Mouse (Mus musculus): ENCODE data around the gene Krt23.

Krt23 gene

DNA sequence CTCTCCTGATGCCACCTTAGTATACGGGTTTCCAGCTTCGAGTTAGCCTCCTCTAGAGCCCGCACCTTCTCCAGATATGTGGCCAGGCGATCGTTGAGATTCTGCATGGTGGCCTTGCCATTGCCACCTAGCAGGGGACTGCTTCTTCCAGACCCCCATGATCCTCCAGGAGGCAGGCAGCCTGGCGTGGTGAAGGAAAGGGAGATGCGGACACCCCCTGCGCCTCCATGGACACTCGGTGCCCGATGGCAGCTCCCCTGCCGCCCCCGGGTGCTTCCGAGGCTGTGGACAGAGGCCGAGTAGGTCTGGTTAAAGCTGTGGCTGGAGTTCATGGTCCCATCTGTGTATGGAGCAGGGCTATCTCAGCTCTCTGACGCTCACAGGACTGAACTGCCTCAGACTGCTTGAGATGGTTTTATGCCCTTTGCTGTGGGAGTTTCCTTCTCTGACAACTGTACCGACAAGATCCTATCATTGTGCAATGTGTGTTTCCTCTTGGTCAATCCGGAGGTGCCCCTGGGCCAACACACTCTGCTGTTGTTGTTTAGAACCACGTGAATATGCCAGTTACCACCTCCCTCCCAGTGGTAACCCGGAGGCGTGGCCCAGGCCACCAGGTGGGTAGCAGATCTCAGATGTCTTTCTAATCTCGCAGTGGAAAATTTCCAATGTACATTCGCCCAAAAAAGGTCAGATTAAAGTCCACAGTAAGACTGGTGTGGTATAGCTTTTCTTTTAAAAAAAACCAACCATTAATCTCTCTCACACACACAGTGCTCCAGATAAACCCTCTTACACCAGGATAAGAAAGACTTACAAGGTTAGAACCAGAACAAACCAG, at the start of gene Krt23:
TSS of gene Krt23 (minus strand) at position 405 of the 841 bp plus-strand sequence.
- DNase-seq (ENCODE audit: low spot score in 2 of 2), result no peak

DNA sequence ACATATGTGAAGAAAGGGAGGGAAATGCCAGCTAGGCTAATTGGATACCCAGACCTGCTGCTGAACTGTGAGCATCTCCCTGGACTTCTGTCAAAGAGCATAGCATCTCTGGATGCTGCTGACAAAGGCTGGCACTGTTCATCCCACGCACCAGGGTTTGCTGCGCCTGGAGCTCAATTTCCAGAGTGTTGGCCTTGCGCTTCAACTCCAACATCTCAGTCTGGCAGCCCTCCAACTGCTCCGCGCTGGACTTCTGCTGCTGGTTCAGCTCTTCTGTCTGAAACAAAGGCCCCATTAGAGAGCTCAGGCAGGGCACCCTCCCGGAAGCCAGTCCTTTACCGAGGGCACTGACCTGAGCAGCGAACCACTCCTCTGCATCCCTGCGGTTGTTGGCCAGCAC, 46.8 kb upstream of the Krt23 start:
- peak in 1 of 2 experiments; percentile 23 for DNase-seq (ENCODE audit: low spot score in 2 of 2)

DNA sequence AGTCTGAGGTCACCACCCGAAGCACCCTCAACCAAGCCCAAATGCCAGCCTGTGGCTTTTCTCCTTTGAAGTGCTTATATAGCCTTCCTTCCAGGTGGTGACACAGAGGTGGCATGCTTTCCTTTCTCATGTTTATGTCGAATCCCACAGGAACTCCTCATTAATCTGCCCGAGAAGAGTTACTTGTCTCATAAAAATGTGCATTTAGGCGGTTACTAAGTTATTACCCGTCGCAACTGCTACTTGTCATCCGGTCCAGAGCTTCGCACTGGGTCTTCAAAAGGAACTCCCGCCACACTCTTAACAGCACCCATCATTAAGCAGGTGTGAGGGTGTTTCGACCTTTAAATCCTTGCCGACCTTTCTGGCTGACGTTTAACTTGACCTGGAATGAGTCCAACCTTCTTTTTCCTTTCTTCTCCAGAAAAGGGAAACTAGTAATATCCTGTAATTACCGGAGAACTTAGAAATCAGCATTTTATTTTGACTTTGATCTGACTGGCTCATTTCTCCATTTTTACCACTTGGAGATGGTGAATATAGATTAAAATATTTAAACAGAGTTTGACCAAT, 28.4 kb upstream of the Krt23 start, which contains the start of gene Krt39:
TSS of gene Krt39 (minus strand) at position 51 of the 573 bp plus-strand sequence.
- DNase-seq (ENCODE audit: low spot score in 2 of 2), result no peak

DNA sequence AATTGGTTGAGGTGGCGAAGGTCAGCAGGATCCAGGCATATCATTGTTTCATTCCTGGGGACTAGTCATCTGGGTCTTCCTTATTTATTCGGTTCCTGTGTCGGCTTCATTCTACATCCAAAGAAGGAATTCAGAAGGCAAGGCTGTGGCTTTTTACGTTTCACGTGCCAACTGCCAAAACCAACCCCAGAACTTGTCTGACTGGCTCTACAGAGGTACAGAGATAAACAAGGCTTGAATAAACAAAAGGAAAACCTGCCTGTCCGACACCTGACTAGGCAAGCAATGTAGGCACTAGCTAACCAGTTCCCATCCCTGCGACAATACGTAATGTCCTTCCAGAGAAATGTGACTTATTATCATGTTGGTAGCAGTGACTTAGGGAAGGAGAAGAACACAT, 21.2 kb upstream of the Krt23 start:
- no peak for DNase-seq (ENCODE audit: low spot score in 2 of 2)

DNA sequence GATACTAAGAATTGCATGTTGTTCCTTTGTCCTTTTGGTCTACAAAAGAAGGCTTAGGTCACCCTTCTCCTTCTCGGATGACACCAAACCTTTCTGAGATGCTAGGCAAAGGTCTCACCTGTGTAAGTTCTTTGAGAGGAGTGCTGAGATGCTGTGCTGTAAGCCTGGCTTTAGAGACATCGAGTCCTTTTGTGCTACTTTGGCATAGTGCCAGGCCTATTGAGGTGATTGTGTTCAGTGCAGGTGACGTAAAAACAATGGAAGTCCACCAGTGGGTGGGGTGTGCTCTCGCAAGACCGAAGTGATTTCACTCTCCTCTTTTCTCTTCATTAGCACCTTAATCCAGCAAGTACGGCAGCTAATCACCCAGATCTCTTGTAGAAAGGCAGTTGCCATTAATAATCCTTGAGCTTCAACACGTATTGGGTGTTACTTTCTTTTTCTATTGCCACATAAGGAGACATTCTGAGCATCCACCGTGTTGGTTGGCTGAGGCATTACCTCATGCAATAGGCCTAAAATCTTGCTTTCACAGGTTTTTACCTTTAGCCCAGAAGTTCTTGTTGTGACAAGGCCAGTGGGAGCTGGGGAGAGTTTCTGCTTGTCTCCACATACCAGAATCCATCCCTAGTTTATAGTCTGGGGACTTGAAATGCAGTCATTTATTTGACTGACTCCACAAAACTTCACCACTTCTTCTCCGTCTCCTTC, 7.3 kb upstream of the Krt23 start:
- no peak for DNase-seq (ENCODE audit: low spot score in 2 of 2)

DNA sequence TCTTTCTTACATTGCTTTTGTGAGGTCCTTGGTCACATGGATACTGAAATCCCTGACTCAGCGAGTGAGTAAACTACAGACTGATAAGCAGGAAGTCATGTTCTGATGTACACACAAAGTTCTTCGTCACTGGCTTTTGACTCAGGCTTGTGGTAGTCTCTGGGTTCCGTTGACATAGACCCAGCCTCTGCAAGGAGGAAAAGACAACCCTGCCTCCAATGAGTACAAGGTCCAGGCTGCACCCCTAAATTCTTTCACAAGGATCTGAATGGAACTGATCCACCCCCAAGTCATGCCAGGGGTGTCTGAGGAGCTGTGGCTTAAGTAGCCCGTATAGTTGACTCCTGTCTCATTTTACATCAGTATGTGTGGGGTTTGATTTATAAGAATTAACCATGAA, 3.5 kb upstream of the Krt23 start:
- no peak for DNase-seq (ENCODE audit: low spot score in 2 of 2)

DNA sequence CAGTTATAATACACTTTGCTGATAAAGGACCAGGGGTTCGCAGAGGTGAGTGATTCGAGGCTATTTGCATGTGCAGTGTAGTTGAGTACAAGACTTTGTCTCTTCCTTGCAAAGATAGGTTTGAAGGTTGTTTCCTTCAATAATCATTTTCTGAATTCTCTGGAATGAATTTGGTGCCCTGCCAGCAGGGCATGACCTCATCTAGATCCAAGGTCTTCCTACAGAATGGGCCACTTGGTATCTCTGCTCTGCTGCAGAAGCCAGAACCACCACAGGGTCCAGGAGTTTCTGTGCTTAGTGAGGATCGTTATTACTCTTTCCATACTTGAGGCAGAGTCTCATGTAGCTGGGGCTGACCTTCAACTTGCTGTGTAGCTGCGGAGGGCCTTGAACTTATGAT, 1.8 kb upstream of the Krt23 start:
- no peak for DNase-seq (ENCODE audit: low spot score in 2 of 2)

DNA sequence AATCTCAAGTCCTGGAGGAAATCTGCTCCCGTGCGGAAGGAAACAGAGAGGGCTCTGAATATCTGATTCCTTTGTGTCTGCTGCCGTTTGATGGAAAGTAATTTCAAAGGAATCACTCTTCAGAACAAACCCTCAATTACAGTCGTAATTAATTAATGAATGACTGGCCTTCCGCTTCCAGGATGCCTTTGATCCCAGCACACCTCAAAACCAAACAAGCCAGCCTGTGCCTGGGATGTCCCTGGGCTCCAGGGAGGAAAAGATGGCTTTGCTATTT, 575 bp upstream of the Krt23 start:
- DNase-seq (ENCODE audit: low spot score in 2 of 2), result no peak

DNA sequence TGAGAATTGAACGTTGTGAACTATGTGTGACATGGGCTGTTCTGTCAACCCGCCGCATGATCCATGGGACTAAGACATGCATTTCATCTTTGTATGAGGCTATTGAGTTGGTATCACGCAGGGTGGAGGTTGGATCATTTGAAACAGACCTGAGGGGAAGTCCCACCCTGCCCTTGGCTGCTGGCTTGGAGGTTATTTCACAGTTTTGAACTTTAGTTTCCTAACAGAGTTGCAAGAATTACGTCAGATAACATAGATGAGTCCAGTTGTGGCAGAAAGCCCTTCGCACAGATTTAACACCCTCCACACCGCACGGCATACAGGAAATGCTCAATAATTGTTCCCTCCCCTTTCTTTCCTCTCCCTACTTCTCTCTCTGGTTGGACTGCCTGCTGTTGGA, 1.9 kb downstream of the Krt23 start:
- DNase-seq (ENCODE audit: low spot score in 2 of 2), result no peak

DNA sequence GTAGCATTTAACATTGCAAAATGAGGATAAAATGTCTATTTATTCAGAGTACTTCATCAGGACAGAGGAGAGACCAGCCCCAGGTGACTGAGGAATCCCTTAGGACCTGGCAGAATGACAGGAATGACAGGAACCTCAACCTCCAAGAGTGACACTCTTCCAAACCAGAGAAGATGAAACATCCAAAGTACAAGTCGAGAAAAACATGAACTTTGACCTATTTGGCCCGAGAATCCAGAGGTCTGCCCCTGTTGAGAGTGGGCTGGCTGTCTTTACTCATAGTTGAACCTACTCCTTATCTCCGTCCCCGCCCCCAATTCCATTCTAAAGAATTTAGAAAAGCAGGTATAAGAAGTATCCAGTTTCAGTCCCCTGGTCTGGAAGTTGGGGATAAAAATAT, 2.3 kb downstream of the Krt23 start:
- DNase-seq (ENCODE audit: low spot score in 2 of 2), result no peak

DNA sequence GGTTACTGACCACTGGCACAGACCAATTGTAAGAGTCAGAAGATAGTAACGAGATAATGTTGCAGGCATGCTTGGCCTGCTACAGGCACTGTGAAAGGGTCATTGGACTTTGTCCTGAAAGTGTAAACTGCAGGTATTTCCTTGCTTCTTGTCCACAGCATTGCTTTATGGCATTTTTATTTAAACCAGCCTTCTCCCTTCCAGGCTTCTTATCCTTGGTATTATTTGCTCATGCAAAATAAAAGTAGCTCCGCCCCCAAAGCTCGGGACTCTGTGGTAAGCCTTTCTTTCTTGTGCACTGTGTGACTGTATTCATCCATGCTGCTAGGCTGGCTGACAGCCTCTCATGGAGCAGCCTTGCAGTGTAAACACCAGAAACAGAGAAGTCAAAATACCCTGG, 3.7 kb downstream of the Krt23 start:
- DNase-seq (ENCODE audit: low spot score in 2 of 2), result no peak

DNA sequence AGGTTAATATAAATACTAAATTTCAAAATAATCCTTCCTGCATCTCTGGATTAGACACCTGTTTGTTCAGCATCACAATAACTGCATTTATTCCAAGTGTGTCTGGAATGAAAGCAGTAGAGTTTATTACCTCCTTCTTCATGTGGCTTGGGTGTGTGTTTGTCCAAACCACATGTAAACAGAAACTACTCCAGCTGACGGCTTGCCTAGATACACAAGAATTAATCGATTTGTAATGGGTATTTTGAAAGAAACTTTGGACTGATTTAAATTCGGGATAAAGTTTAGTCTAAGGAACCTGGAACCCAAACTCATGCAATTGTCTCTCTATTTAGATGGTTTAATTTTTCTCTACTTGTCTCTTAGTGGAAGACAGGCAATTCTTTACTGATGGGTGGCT, 18.0 kb downstream of the Krt23 start:
- no peak for DNase-seq (ENCODE audit: low spot score in 2 of 2)

DNA sequence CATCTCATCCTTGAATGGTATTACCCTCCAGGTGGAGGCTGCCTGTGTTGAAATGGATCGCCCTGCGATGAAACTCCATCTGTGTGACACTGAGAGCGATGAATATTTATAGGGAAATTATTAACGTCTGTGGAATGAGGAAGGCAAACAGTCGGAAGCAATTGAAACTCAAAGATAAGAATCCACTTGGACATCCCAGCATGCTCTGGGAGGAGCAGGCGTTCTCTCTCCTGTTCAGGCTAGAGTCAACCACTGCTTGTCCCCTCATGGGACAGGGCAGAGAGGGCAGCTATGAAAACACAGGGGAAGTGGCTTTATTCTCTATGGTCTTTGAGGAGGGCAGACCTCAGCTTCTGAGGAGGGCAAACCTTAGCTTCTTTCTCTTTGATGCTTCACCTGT, 19.5 kb downstream of the Krt23 start:
- DNase-seq (ENCODE audit: low spot score in 2 of 2), result no peak

DNA sequence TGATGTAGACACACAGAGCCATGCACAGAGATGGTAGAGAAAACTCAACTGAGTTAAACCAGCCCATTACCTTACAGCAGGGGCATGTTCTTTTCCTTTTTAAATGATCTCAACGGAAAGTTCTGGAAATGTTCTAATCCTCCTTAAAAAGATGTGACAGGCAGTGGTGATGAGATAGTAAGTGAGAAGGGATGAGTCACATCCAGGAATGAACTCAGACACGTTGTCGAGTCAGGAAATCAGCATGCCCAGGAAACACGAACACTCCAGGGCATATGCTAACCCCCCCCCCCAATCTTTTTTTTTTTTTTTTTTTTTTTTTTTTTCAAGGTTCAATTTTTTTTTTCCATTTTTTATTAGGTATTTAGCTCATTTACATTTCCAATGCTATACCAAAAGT, 20.5 kb downstream of the Krt23 start:
- DNase-seq (ENCODE audit: low spot score in 2 of 2), result no peak

DNA sequence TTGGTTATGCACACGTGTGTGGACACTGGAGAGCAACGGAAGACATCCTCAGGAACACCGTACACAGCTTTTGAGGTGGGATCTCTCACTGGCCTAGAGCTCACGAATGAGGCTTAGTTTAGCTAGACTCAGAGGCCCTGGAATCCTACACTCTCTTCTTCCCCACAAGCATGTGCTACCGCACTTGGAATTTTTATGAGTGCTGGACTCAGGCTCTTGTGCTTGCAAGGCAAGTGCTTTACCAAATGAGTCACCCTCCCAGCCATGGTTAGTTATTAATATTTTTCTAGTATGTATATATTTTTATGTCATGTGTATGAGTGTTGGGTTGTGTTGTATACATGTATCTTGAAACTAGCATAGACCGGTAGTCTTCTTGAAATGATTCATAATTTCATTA, 21.0 kb downstream of the Krt23 start:
- DNase-seq (ENCODE audit: low spot score in 2 of 2), result no peak

DNA sequence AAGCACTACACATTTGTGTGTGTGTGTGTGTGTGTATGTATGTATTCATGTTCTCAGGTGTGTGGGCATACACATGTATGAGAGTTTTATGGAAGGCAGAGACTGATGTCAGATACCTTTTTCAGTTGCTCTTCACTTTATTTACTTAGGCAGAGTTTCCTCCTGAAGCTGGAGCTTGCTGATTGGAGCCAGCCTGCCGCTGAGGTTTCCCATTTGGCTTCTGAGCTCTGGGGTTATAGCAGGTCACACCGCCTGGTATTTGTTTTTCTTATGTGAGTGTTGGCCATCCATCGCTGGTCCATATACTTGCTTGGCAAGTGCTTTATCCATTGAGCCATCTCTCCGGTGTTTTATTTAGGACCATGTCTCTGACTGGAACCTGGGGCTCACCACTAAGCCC, 23.7 kb downstream of the Krt23 start:
- DNase-seq (ENCODE audit: low spot score in 2 of 2), result no peak

DNA sequence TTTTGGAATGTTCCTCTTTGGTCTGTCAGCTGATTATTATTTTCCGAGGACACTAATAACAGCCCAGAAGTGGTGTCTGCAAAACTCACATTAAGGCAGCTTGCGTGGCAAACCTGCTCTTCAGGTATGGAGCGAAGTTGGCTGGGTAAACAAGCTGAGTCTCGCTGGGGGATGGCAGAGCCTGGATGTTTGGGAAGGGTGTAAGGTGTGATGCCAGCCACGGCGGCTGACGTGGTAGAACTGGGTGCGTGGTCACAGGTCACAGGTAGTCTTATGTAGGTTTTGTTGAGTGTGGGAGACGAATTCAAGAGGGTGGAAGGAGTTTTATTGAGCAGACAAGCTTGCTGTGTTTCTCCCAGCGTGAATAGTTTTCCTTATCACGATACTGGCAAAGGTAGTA, 24.4 kb downstream of the Krt23 start:
- no peak for DNase-seq (ENCODE audit: low spot score in 2 of 2)

DNA sequence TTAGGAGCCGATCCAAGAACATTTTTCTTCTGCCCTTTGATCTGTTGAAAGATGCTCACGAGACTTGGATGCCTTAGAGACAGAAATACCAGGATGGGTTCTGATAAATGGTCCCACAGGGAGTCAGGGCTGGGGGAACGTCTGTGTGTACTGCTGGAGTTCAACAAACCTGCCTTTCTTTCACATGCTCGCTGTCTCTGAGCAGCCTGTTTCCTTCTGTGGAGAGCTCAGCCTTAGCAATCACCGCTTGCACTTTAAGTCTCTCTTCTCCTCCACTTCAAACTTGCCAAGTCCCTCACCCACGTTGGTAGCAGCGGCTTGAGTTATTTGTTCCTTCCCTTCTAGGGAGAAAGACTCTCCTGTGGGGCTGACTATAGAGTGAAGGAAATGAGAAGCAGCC, 26.6 kb downstream of the Krt23 start:
- peak in 1 of 2 experiments; percentile 15 for DNase-seq (ENCODE audit: low spot score in 2 of 2)

DNA sequence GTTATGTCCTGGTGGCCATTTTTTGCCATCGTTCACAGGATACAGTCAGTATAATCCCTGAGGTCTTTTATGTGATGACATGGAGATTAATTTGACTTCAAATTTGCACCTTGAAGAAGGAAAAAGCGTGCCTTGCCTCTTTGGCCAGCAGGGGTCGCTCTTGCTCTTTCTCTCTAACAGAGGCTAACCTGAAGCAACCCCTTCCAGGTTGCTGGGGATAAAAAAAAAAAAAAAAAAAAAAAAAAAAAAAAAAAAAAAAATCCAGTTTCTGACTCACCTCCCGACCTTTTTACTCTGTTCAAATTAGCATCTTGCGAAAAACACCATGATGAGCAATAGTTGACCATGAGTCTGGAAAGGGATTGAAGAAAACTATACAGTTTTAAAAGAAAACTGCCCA, 28.1 kb downstream of the Krt23 start:
- DNase-seq (ENCODE audit: low spot score in 2 of 2), result peak; percentile 65 to 86

DNA sequence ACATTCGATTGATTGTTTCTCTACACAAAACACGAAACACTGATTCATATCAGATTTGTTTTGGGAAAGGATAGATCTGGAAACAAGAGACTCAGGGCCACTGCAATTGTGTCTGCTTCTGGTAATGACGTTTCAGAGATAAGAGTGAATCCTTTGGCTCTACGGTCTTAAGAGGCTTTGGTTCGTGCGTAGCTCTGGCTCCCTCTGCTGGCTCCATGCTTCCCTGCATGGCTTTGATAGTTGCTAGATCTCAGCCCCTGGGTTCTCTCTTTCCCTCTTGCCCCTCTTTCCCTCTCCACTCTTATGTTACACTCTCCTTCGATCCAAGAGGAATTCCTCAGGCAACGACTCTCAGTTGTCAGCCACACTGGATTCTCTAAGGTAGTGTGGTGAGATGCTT, 29.8 kb downstream of the Krt23 start:
- peak; percentile 22 to 74 for DNase-seq (ENCODE audit: low spot score in 2 of 2)

DNA sequence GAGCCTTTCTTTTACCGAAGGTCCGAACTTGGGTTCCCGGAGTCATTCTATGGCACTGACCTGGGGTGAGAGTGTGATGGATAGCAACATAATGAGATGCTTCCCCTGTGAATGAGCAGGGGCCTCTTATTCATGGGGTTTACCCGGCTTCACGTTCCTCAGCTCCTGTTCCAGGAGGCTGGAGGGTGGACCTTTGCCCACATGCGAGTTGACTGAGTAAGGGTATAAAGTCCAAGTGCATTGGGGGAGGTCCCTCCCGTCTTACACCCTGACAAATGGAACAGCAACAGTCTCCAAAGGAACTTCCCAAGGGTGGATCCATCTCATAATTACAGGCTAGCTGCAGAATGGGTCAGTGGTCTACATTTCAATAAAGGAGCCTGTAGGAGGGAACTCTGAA, 31.2 kb downstream of the Krt23 start:
- no peak for DNase-seq (ENCODE audit: low spot score in 2 of 2)

DNA sequence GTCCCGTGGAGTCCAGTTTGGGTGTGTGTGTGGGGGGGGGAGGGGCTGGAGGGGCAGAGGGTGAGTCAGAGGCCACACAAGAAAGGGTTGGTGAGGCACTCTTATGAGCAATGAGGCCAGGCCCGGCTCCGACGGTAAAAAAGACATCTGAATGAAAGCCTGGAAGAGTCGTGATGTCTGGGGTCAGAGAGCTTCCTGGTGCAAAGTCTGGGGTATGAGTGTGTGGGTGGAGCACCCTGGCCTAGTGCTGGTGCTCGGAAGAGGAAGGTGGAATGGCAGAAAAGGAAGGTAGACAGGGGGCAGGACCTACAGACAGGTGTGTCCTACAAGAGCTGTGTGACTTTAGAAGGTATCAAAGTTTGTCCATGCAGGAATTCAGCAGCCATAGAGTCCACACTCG, 34.0 kb downstream of the Krt23 start:
- no peak for DNase-seq (ENCODE audit: low spot score in 2 of 2)

DNA sequence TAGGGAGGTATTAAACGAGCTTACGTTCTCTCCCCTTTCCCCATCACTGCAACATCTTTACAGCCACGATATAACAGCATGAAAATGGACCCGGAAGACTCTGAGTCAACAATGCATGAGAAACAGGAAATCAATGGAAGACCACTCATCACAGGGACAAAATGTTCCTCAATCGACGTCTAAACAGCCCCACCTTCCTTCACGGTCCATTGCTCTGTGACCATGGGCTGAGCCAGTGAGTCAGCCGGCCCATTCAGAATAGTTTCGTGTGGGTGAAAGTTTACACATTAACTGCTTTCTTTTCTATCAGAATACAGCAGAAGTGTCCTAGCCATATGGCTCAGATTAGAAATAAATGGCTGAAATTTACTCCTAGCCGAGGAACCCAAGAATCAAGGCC, 38.2 kb downstream of the Krt23 start:
- no peak for DNase-seq (ENCODE audit: low spot score in 2 of 2)

Data from frontal cortex, postnatal 14 days (tissue).